Mouse (Mus musculus) ES-E14 (cell line): ENCODE data around the gene Amigo1.

Source experiments
- CHD2 ChIP-seq: IDR thresholded peaks from 2 replicates; pipeline ENCODE4 v1.6.1; 2014; ENCODE audit warnings: mild to moderate bottlenecking, low read depth, low read length, inconsistent platforms
- MAFK ChIP-seq: IDR thresholded peaks from 2 replicates; pipeline ENCODE4 v1.6.1; 2014; ENCODE audit warnings: mild to moderate bottlenecking, low read depth, low read length, inconsistent platforms; ENCODE audit not compliant: insufficient read depth
- ZNF384 ChIP-seq: IDR thresholded peaks from 2 replicates; pipeline ENCODE4 v1.6.1; 2012; ENCODE audit warnings: low read depth, low read length, inconsistent platforms

DNA sequence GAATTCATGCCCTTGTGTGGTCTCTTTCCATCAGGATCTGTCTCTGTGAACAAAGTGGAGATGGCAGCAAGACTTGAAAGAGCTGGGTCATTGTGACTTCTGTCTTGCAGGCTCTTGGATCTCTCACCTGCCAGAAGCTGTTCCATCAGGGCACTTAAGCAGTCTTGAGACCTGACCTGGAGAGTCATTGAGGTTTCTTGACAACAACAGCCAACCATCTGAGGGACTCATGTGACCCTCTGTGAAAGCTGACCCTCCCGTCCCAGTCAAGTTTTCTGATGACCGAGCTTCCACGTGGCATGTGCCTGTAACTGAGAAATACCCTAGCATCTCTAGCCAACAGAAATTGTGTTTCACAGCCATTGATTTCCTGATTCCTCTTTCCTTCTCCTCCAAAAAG is 1.4 kb upstream of the Amigo1 start:
- TF ChIP-seq MAFK, result no peak
- no peak for TF ChIP-seq ZNF384
- no peak for TF ChIP-seq CHD2
